Mouse (Mus musculus) CH12.LX (cell line): ENCODE results near the gene Ccnt1. TPM values are rescaled to one million over a fixed set of nuclear protein-coding genes. Genes with fewer than 3 reads are reported as not detected.

Experiments used
- DNase-seq: peaks from one replicate; pipeline ENCODE4 v3.0.0-alpha.2; 2013; ENCODE audit errors: extremely low read depth
- H3K27ac ChIP-seq: 2 replicates; pipeline ENCODE4 v1.5.1; 2012; ENCODE audit warnings: low read depth, mild to moderate bottlenecking, control low read depth, moderate library complexity; ENCODE audit not compliant: insufficient read depth
- H3K27me3 ChIP-seq: replicated peaks from 2 replicates; pipeline ENCODE3; 2012; ENCODE audit warnings: inconsistent platforms
- H3K36me3 ChIP-seq, 2 experiments: replicated peaks in 1 of 2; 2 replicates each; pipeline versions ENCODE3 to v1.6.1; 2012; ENCODE audit warnings: inconsistent platforms in 1 of 2, low read length in 1 of 2, mild to moderate bottlenecking in 1 of 2, mixed read lengths in 1 of 2, moderate library complexity in 1 of 2; ENCODE audit not compliant: control insufficient read depth in 1 of 2, insufficient read depth in 1 of 2
- H3K4me1 ChIP-seq, 2 experiments: 2 replicates each; pipeline ENCODE4 v1.6.1; 2012; ENCODE audit warnings: inconsistent platforms in 1 of 2, moderate library complexity in 1 of 2; ENCODE audit not compliant: insufficient read depth in 2 of 2, control insufficient read depth in 1 of 2
- H3K4me2 ChIP-seq: 2 replicates; pipeline ENCODE4 v1.6.1; 2012; ENCODE audit warnings: low read depth, mild to moderate bottlenecking, control low read depth; ENCODE audit not compliant: poor library complexity, insufficient read depth, severe bottlenecking
- H3K4me3 ChIP-seq, 3 experiments: fragments of 150-350 bp in 1 of 3; sonication (generic) in 1 of 3; replicated peaks in 1 of 3; 2 replicates each; pipeline versions ENCODE3 to v1.5.1; 2011 to 2012; ENCODE audit warnings: low read depth in 2 of 3, low read length in 2 of 3, mild to moderate bottlenecking in 2 of 3, moderate library complexity in 2 of 3, control low read depth in 1 of 3, improper control_type of control experiment in 1 of 3, inconsistent platforms in 1 of 3, mixed read lengths in 1 of 3; ENCODE audit not compliant: poor library complexity in 1 of 3
- H3K79me2 ChIP-seq: replicated peaks from 2 replicates; pipeline ENCODE4 v1.6.1; 2012; ENCODE audit warnings: mild to moderate bottlenecking, moderate library complexity; ENCODE audit not compliant: control insufficient read depth, poor library complexity, insufficient read depth, severe bottlenecking; ENCODE audit errors: extremely low read depth
- H3K9ac ChIP-seq: 2 replicates; pipeline ENCODE4 v1.6.1; 2012; ENCODE audit warnings: low read depth, mild to moderate bottlenecking, control low read depth, moderate library complexity; ENCODE audit not compliant: insufficient read depth
- H3K9me3 ChIP-seq: replicated peaks from 2 replicates; pipeline ENCODE3; 2012; ENCODE audit warnings: low read length, inconsistent platforms, mixed read lengths
- BHLHE40 ChIP-seq: IDR thresholded peaks from 2 replicates; pipeline ENCODE4 v1.6.1; 2011; ENCODE audit warnings: mild to moderate bottlenecking, low read depth, low read length, improper control_type of control experiment
- CHD1 ChIP-seq: IDR thresholded peaks from 2 replicates; pipeline ENCODE4 v1.6.1; 2012; ENCODE audit warnings: low read depth, low read length, improper control_type of control experiment, inconsistent platforms
- GABPA ChIP-seq: IDR thresholded peaks from 2 replicates; pipeline ENCODE4 v1.6.1; 2012; ENCODE audit warnings: low read depth, low read length, improper control_type of control experiment, inconsistent platforms; ENCODE audit not compliant: insufficient replicate concordance
- JUN ChIP-seq: IDR thresholded peaks from 2 replicates; pipeline ENCODE4 v1.6.1; 2011; ENCODE audit warnings: low read depth, mild to moderate bottlenecking, low read length, improper control_type of control experiment, moderate library complexity; ENCODE audit not compliant: insufficient read depth
- KAT2A ChIP-seq: IDR thresholded peaks from 2 replicates; pipeline ENCODE4 v1.6.1; 2012; ENCODE audit warnings: low read length, improper control_type of control experiment, inconsistent platforms; ENCODE audit not compliant: insufficient replicate concordance
- MAFK ChIP-seq: IDR thresholded peaks from 2 replicates; pipeline ENCODE4 v1.6.1; 2011; ENCODE audit warnings: low read length, improper control_type of control experiment; ENCODE audit not compliant: insufficient replicate concordance
- MAX ChIP-seq: IDR thresholded peaks from 2 replicates; pipeline ENCODE4 v1.6.1; 2011; ENCODE audit warnings: low read length, improper control_type of control experiment
- MEF2A ChIP-seq: IDR thresholded peaks from 2 replicates; pipeline ENCODE4 v1.6.1; 2014; ENCODE audit warnings: low read depth, mild to moderate bottlenecking, inconsistent platforms, low read length, improper control_type of control experiment, borderline replicate concordance
- NELFE ChIP-seq: IDR thresholded peaks from 2 replicates; pipeline ENCODE4 v1.6.1; 2011; ENCODE audit warnings: low read depth, low read length, improper control_type of control experiment
- NRF1 ChIP-seq: IDR thresholded peaks from 2 replicates; pipeline ENCODE4 v1.6.1; 2014; ENCODE audit warnings: low read depth, mild to moderate bottlenecking, inconsistent platforms, low read length, improper control_type of control experiment, moderate library complexity
- PAX5 ChIP-seq: IDR thresholded peaks from 2 replicates; pipeline ENCODE4 v1.6.1; 2012; ENCODE audit warnings: low read length, inconsistent platforms, mixed read lengths
- POLR2A ChIP-seq: IDR thresholded peaks from 2 replicates; pipeline ENCODE4 v1.6.1; 2011; ENCODE audit warnings: low read depth, mild to moderate bottlenecking, improper control_type of control experiment, low read length
- POLR2AphosphoS2 ChIP-seq: IDR thresholded peaks from 2 replicates; pipeline ENCODE4 v1.6.1; 2011; ENCODE audit warnings: low read depth, low read length, improper control_type of control experiment
- RCOR1 ChIP-seq: conservative IDR thresholded peaks from 2 replicates; pipeline ENCODE4 v1.6.1; 2012; ENCODE audit warnings: low read depth, mild to moderate bottlenecking, inconsistent platforms, low read length, improper control_type of control experiment
- SIN3A ChIP-seq: IDR thresholded peaks from 2 replicates; pipeline ENCODE4 v1.6.1; 2012; ENCODE audit warnings: low read length, improper control_type of control experiment, inconsistent platforms
- SMC3 ChIP-seq: IDR thresholded peaks from 2 replicates; pipeline ENCODE4 v1.6.1; 2011; ENCODE audit warnings: low read depth, low read length, improper control_type of control experiment
- TBP ChIP-seq: conservative IDR thresholded peaks from 2 replicates; pipeline ENCODE4 v1.6.1; 2011; ENCODE audit warnings: low read depth, low read length, improper control_type of control experiment
- TCF12 ChIP-seq: IDR thresholded peaks from 2 replicates; pipeline ENCODE4 v1.6.1; 2014; ENCODE audit warnings: low read depth, mild to moderate bottlenecking, inconsistent platforms, low read length, improper control_type of control experiment
- UBTF ChIP-seq: IDR thresholded peaks from 2 replicates; pipeline ENCODE4 v1.6.1; 2012; ENCODE audit warnings: low read depth, mild to moderate bottlenecking, inconsistent platforms, low read length, improper control_type of control experiment, moderate library complexity
- ZMIZ1 ChIP-seq: IDR thresholded peaks from 2 replicates; pipeline ENCODE4 v1.6.1; 2012; ENCODE audit warnings: low read depth, mild to moderate bottlenecking, inconsistent platforms, low read length, improper control_type of control experiment
- ZNF384 ChIP-seq: IDR thresholded peaks from 2 replicates; pipeline ENCODE4 v1.6.1; 2012; ENCODE audit warnings: low read depth, low read length, improper control_type of control experiment, inconsistent platforms
- dilution Hi-C: fragments of 300-500 bp; cut with MboI; formaldehyde crosslinking; loops from 2 replicates; pipeline ENCODE4 v1.14.3; 2020; ENCODE audit warnings: low sequenced_read_pairs; ENCODE audit not compliant: extremely low pct_unique_long_range_greater_than_20kb, extremely low pct_ligation_motif_present
- in situ Hi-C: fragments of 300-500 bp; cut with MboI; formaldehyde crosslinking; loops from 3 replicates; pipeline ENCODE4 v1.14.3; 2019; ENCODE audit warnings: low sequenced_read_pairs, low pct_ligation_motif_present, low pct_unique_long_range_greater_than_20kb, mixed read lengths
- polyA plus RNA-seq: library from polyadenylated mRNA; unstranded; fragments of >175 nt; gene quantifications from 2 replicates; pipeline ENCODE4 v1.2.1, GENCODE M21; 2012; ENCODE audit warnings: low read depth; ENCODE audit not compliant: insufficient read length
- total RNA-seq, 2 experiments: library from RNA; depleted of rRNA; stranded (reverse); fragments of 300-350 nt in 1 of 2; fragments of >200 nt in 1 of 2; gene quantifications; 2 replicates each; pipeline ENCODE4 v1.2.3; 2012 to 2014

Gene Ccnt1
- total and polyA plus RNA-seq, 3 experiments, result 36.8 to 73.3 (median 41.3) TPM

- H3K36me3 ChIP-seq, result no peaks in the 10 kb centered on the region
- H3K9me3 ChIP-seq, result peaks cover 13% of the 10 kb centered on the region
- DNase-seq, result no peak
- in situ Hi-C loops, result loop anchor here (5.0 kb wide), 2 partner anchors 34 to 104 kb away; no protein-coding TSS in a partner anchor
- H3K79me2 ChIP-seq, result no peaks in the 10 kb centered on the region
- no peak overlapping the region for H3K27ac ChIP-seq
- H3K9ac ChIP-seq, result no peak overlapping the region
- H3K4me1 ChIP-seq, result peaks cover 0 to 8% of the 10 kb centered on the region in 2 experiments; a peak in 3 of 4 replicates
- no peak for TF ChIP-seq CHD1
- TF ChIP-seq ZNF384, result no peak
- 0 out of 2 replicates have a peak overlapping the region, but pooled peaks have one; percentile 37 for H3K4me2 ChIP-seq
- H3K27me3 ChIP-seq, result peaks cover 67% of the 10 kb centered on the region
- dilution Hi-C loops, result no loop called here
- no peak overlapping the region for H3K4me3 ChIP-seq
Measured at GRCm38 (mm10) chr15:98616362-98617175, 45.8 kb upstream of the Ccnt1 start.

DNA sequence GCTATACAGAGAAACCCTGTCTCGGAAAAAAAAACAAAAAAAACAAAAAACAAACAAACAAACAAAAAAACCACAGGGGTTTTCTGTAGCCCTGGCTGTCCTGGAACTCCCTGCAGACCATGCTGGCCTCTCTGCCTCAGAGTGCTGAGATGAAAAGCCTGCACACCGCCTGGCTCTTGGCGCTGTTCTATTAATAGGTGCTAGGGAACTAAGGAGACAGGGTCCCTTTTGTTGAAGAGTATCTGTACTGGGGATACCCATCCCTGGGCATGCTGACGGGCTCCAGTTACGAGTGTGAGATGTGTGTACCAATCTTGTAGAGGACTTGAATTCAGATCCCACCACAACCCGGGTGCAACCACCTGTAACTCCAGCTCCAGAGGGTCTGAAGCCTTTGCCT lies 45.0 kb upstream of the Ccnt1 start:
- in situ Hi-C loops (loop anchor here (5.0 kb wide), 2 partner anchors 33 to 103 kb away; no protein-coding TSS in a partner anchor), dilution Hi-C loops (no loop called here)
- Histone ChIP-seq H3K4me1 (peaks cover 0 to 8% of the 10 kb centered on the region in 2 experiments; a peak in 3 of 4 replicates), H3K27ac (no peak overlapping the region)
- DNase-seq, result no peak
- TF ChIP-seq SMC3, result no peak
- TF ChIP-seq TBP, result no peak
- no peak for TF ChIP-seq UBTF
- no peak for TF ChIP-seq CHD1
- no peak for TF ChIP-seq RCOR1
- no peak for TF ChIP-seq PAX5
- TF ChIP-seq BHLHE40, result no peak
- no peak for TF ChIP-seq NELFE
- TF ChIP-seq, all 38 proteins: peak for 0
- peaks cover 68% of the 10 kb centered on the region for H3K27me3 ChIP-seq
- peaks cover 13% of the 10 kb centered on the region for H3K9me3 ChIP-seq
- H3K79me2 ChIP-seq, result no peaks in the 10 kb centered on the region
- no peak overlapping the region for H3K4me2 ChIP-seq
- H3K36me3 ChIP-seq, result no peaks in the 10 kb centered on the region
- no peak overlapping the region for H3K4me3 ChIP-seq
- no peak overlapping the region for H3K9ac ChIP-seq

DNA sequence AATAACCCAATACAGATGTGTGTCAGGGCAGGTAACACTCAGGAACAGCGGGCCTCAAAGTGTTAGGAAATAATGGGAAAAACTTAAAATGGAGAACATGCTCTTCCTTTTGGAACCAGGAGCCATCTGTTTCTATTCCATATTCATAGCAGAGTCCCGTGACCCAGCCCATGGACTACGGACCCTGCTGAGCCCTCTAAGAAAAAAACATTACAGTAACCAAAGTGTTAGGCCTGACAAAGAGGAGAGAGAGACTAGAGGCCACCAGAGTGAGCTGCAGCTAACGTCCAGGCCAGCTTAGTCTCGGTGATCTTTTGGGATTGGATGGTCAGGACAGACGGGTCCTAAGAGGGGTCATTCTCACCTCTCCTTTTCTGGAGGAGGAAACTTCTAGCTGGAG lies 44.2 kb upstream of the Ccnt1 start:
- no peak overlapping the region for H3K27ac ChIP-seq
- no peak overlapping the region for H3K9ac ChIP-seq
- no peaks in the 10 kb centered on the region for H3K79me2 ChIP-seq
- H3K4me3 ChIP-seq, result no peak overlapping the region
- TF ChIP-seq NRF1, result no peak
- TF ChIP-seq MAFK, result no peak
- TF ChIP-seq POLR2A, result no peak
- no peak for TF ChIP-seq GABPA
- TF ChIP-seq POLR2AphosphoS2, result no peak
- no peak for TF ChIP-seq MEF2A
- no peak for TF ChIP-seq SIN3A
- TF ChIP-seq PAX5, result no peak
- no peak for TF ChIP-seq ZMIZ1
- no peak for TF ChIP-seq MAX
- TF ChIP-seq TBP, result no peak
- no peak for TF ChIP-seq TCF12
- no peak for TF ChIP-seq JUN
- TF ChIP-seq KAT2A, result no peak
- DNase-seq, result no peak
- peaks cover 0 to 8% of the 10 kb centered on the region in 2 experiments; a peak in 3 of 4 replicates for H3K4me1 ChIP-seq
- no peak overlapping the region for H3K4me2 ChIP-seq
- dilution Hi-C loops (no loop called here), in situ Hi-C loops (loop anchor here (5.0 kb wide), 2 partner anchors 33 to 103 kb away; no protein-coding TSS in a partner anchor)
- H3K9me3 ChIP-seq, result peaks cover 13% of the 10 kb centered on the region
- no peaks in the 10 kb centered on the region for H3K36me3 ChIP-seq
- H3K27me3 ChIP-seq, result peaks cover 68% of the 10 kb centered on the region
